Mouse (Mus musculus) stomach, embryonic 15.5 days (tissue): ENCODE results near the gene Nolc1. TPM values are rescaled to one million over a fixed set of nuclear protein-coding genes. Genes with fewer than 3 reads are reported as not detected.
A peak's percentile ranks its signal among the peaks of the same experiment; 100 is the strongest.

Experiments
- ATAC-seq: fragments of 200-750 bp; cut with Nextera tagmentation; 2 replicates; pipeline ENCODE4 v1.8.0; 2017; ENCODE audit warnings: low read depth, moderate number of reproducible peaks, moderate TSS enrichment; ENCODE audit not compliant: insufficient read depth, low FRiP score
- H3K27ac ChIP-seq: fragments of 300-500 bp; sonication (generic); 2 replicates; pipeline ENCODE4 v1.5.1; 2015; ENCODE audit warnings: mild to moderate bottlenecking, inconsistent platforms
- H3K27me3 ChIP-seq: fragments of 300-500 bp; sonication (generic); replicated peaks from 2 replicates; pipeline ENCODE4 v1.6.1; 2015; ENCODE audit warnings: inconsistent platforms
- H3K36me3 ChIP-seq: fragments of 300-500 bp; sonication (generic); 2 replicates; pipeline ENCODE4 v1.6.1; 2015; ENCODE audit warnings: inconsistent platforms
- H3K4me1 ChIP-seq: fragments of 300-500 bp; sonication (generic); 2 replicates; pipeline ENCODE4 v1.6.1; 2015; ENCODE audit warnings: inconsistent platforms
- H3K4me2 ChIP-seq: fragments of 300-500 bp; sonication (generic); 2 replicates; pipeline ENCODE4 v1.6.1; 2015; ENCODE audit warnings: mild to moderate bottlenecking, inconsistent platforms
- H3K4me3 ChIP-seq: fragments of 300-500 bp; sonication (generic); replicated peaks from 2 replicates; pipeline ENCODE4 v1.5.1; 2015; ENCODE audit warnings: inconsistent platforms
- H3K9ac ChIP-seq: fragments of 300-500 bp; sonication (generic); 2 replicates; pipeline ENCODE4 v1.6.1; 2015; ENCODE audit warnings: inconsistent platforms
- H3K9me3 ChIP-seq: fragments of 300-500 bp; sonication (generic); 2 replicates; pipeline ENCODE4 v1.6.1; 2016; ENCODE audit warnings: inconsistent platforms
- WGBS: fragments of 180-500 bp; shearing (Covaris S2); methylation state at CpG from one replicate; pipeline ENCODE4 v1.1.7; 2015; 5-methylcytosine and 5-hydroxymethylcytosine counted together
- polyA plus RNA-seq: library from polyadenylated mRNA; unstranded; fragments of >200 nt; fragmentation: Nextera tagmentation; extraction: Ambion mirVana; gene quantifications from 2 replicates; pipeline ENCODE4 v1.2.1, GENCODE M21; 2015

The Nolc1 gene
- polyA plus RNA-seq, 1 experiment from 2014 or later = 79.3 TPM

- H3K27me3 ChIP-seq = no peaks in the 10 kb centered on the region
- H3K4me1 ChIP-seq = peaks cover 47% of the 10 kb centered on the region
- H3K9me3 ChIP-seq = no peaks in the 10 kb centered on the region
- peak within 1 kb of the TSS; percentile 95 for H3K4me3 ChIP-seq
- peak within 1 kb of the TSS; percentile 90 for H3K4me2 ChIP-seq
- H3K36me3 ChIP-seq = no peaks in the 10 kb centered on the region
- under 1% methylated on average over 83 of the region's 84 CpGs for WGBS
- H3K27ac ChIP-seq = peak within 1 kb of the TSS; percentile 99
- peak; percentile 79 for ATAC-seq
- peak within 1 kb of the TSS; percentile 97 for H3K9ac ChIP-seq
Measured at GRCm38 (mm10) chr19:46044993-46045695, 30.5 kb upstream of the Nolc1 start, which contains the start of gene Ldb1. Gene Ldb1 (minus strand): TSS chr19:46045214.

GRCm38 (mm10) chr19:46045696-46046311 lies 29.9 kb upstream of the Nolc1 start:
- peaks cover 42% of the 10 kb centered on the region for H3K4me1 ChIP-seq

GRCm38 (mm10) chr19:46046621-46047025 lies 29.0 kb upstream of the Nolc1 start:
- H3K4me3 ChIP-seq = no peak overlapping the region
- no peak for ATAC-seq
- no peaks in the 10 kb centered on the region for H3K36me3 ChIP-seq
- H3K27me3 ChIP-seq = no peaks in the 10 kb centered on the region
- H3K9me3 ChIP-seq = no peaks in the 10 kb centered on the region
- no peak overlapping the region for H3K9ac ChIP-seq
- peaks cover 34% of the 10 kb centered on the region for H3K4me1 ChIP-seq
- H3K4me2 ChIP-seq = peak overlapping the region; percentile 90
- peak overlapping the region; percentile 99 for H3K27ac ChIP-seq
- 5% methylated on average over 10 of the region's 10 CpGs for WGBS

More at GRCm38 (mm10) chr19:46045696-46046311, 29.9 kb upstream of the Nolc1 start:
- Histone ChIP-seq H3K27me3 (no peaks in the 10 kb centered on the region), H3K4me2 (peak overlapping the region; percentile 90), H3K4me3 (peak overlapping the region; percentile 95), H3K9ac (peak overlapping the region; percentile 97), H3K9me3 (no peaks in the 10 kb centered on the region), H3K36me3 (no peaks in the 10 kb centered on the region), H3K27ac (peak overlapping the region; percentile 99)
- WGBS = 0% methylated on average over 7 of the region's 7 CpGs
- peak; percentile 57 for ATAC-seq

- no peak for ATAC-seq
- Histone ChIP-seq H3K4me1 (peaks cover 26% of the 10 kb centered on the region), H3K36me3 (no peaks in the 10 kb centered on the region), H3K4me3 (no peak overlapping the region), H3K27ac (no peak overlapping the region), H3K9ac (no peak overlapping the region), H3K9me3 (no peaks in the 10 kb centered on the region), H3K27me3 (no peaks in the 10 kb centered on the region), H3K4me2 (no peak overlapping the region)
- WGBS = 66% methylated on average over 2 of the region's 2 CpGs
Measured at GRCm38 (mm10) chr19:46047426-46047825, 28.2 kb upstream of the Nolc1 start.

DNA sequence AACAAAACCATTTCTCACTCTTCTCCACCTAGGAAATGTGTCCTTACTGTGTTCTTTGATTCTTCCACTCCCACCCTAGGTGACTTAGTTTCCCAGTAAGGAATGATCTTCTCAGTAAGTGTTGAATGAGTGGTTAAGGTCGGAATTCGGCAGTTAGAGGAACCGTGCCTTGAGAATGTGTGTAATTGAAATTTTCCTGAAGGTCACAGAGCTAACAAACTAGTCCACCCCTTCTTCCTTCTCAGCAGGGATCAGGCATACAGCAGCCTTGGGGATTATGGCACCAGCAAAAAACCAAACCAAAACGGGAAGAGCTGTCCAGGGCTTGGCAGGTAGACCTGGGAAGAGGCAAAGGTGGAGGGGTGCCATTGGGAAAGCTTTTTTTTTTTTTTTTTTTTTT lies 26.5 kb upstream of the Nolc1 start:
- WGBS = 68% methylated on average over 4 of the region's 4 CpGs
- Histone ChIP-seq H3K27ac (no peak overlapping the region), H3K4me3 (no peak overlapping the region), H3K4me1 (peaks cover 14% of the 10 kb centered on the region), H3K9me3 (no peaks in the 10 kb centered on the region), H3K4me2 (no peak overlapping the region), H3K9ac (no peak overlapping the region), H3K36me3 (no peaks in the 10 kb centered on the region), H3K27me3 (no peaks in the 10 kb centered on the region)
- ATAC-seq = no peak

DNA sequence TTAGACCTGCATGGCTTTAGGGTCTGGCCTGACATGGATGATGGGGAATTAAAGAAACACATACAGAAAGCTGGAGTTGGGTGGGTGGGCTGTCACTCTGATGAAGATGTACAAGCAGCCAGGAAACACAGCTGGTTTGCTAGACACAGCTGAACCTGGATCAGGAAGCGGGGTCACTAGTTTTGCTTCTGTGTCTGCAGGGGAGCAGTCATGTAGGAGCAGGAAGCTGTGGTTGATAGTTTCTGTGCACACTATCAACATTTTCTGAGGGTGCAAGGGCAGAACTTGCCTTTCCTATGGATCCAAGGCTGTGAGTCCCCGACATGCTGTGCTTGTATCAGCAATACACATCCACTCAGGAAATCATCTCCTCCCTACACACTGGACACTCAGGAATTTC lies 25.2 kb upstream of the Nolc1 start:
- no peak for ATAC-seq

GRCm38 (mm10) chr19:46055752-46056387 lies 19.8 kb upstream of the Nolc1 start:
- ATAC-seq = peak; percentile 65
- Histone ChIP-seq H3K9me3 (no peaks in the 10 kb centered on the region), H3K4me2 (peak overlapping the region; percentile 72), H3K4me1 (peaks cover 15% of the 10 kb centered on the region; the same call in 1 of the 2 replicates), H3K9ac (no peak overlapping the region), H3K4me3 (peak overlapping the region; percentile 99), H3K27ac (peak overlapping the region; percentile 98), H3K27me3 (no peaks in the 10 kb centered on the region), H3K36me3 (no peaks in the 10 kb centered on the region; the same call in 1 of the 2 replicates)
- WGBS = 1% methylated on average over 11 of the region's 11 CpGs

More for the DNA sequence above, 25.2 kb upstream of the Nolc1 start:
- Histone ChIP-seq H3K4me1 (peaks cover 14% of the 10 kb centered on the region), H3K9me3 (no peaks in the 10 kb centered on the region), H3K4me3 (no peak overlapping the region), H3K27ac (no peak overlapping the region), H3K27me3 (no peaks in the 10 kb centered on the region), H3K36me3 (no peaks in the 10 kb centered on the region), H3K4me2 (no peak overlapping the region), H3K9ac (no peak overlapping the region)
- WGBS = 58% methylated on average over 2 of the region's 2 CpGs

DNA sequence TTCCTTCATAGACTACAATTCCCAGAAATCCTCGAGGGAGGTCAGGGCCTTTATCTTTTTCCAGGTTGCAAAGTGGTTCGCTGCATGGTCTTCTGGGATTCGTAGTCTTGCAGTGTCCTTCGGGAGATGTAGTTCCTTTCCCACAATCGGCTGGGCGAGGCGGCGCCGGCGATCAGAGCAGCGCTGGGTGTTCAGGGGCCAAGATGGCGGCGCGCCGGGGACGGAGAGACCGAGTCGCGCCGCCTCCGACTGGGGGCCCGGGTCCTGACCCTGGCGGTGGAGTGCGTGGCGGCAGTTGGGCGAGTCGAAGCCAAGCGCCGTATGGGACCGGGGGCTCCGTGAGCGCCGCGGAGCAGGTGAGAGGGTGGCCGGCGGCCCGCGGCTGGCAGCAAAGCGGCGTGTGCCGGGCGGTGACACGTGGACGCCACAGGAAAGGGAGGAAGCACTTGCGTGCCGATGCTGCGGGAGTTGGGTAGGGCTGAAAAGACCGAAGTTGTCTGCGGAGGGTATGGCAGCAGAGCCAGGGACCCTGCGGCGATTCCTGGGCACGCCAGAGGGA lies 19.2 kb upstream of the Nolc1 start:
- Histone ChIP-seq H3K27me3 (no peaks in the 10 kb centered on the region), H3K36me3 (no peaks in the 10 kb centered on the region; the same call in 1 of the 2 replicates), H3K9ac (peak overlapping the region; percentile 89), H3K9me3 (no peaks in the 10 kb centered on the region), H3K4me2 (peak overlapping the region; percentile 72), H3K4me1 (peaks cover 15% of the 10 kb centered on the region; the same call in 1 of the 2 replicates), H3K4me3 (peak overlapping the region; percentile 99), H3K27ac (peak overlapping the region; percentile 98)
- ATAC-seq = peak; percentile 94
- WGBS = under 1% methylated on average over 52 of the region's 52 CpGs

DNA sequence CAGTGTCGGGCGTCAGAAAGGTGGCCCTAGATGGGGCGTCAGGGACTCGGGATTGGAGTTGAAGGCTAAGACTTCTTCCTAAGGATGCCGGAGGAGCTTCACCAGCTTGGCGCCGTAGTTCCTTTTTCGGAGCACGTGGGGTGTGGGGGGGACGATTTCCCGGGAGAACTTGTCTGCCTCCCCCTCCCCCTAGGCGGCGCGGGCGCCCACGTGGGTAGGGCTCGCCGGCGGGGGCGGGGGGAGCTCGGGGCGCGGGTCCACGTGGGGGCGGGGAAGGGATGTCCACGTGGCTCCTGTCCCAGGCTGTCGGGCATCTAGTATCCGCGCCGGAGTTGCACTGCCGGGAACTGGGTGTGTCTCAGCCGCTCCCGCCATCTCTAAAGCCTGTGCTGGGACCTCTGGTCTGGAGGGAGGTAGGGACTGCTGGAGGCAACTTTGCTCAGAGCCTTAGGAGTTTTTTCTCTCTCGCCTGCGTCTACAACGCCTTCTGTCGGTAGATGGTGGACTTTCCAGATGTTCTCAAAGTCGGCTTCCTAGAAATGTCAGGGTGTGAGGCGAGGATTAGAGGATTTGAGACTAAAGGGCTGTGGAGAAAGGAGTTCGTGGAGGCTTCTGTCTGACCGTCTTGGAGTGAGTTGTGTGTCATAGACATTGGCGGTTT lies 18.6 kb upstream of the Nolc1 start:
- Histone ChIP-seq H3K4me1 (peaks cover 15% of the 10 kb centered on the region; the same call in 1 of the 2 replicates), H3K9me3 (no peaks in the 10 kb centered on the region), H3K27me3 (no peaks in the 10 kb centered on the region), H3K27ac (peak overlapping the region; percentile 98), H3K4me2 (peak overlapping the region; percentile 72), H3K9ac (peak overlapping the region; percentile 89), H3K36me3 (peaks cover under 1% of the 10 kb centered on the region), H3K4me3 (peak overlapping the region; percentile 99)
- WGBS = under 1% methylated on average over 32 of the region's 42 CpGs
- ATAC-seq = peak; percentile 80

GRCm38 (mm10) chr19:46058466-46058865 lies 17.2 kb upstream of the Nolc1 start:
- Histone ChIP-seq H3K36me3 (peaks cover 15% of the 10 kb centered on the region), H3K4me3 (peak overlapping the region; percentile 99; the same call in 1 of the 2 replicates), H3K9ac (no peak overlapping the region), H3K4me1 (peaks cover 15% of the 10 kb centered on the region; the same call in 1 of the 2 replicates), H3K27ac (no peak overlapping the region), H3K27me3 (no peaks in the 10 kb centered on the region), H3K4me2 (peak overlapping the region; percentile 72; the same call in 1 of the 2 replicates), H3K9me3 (no peaks in the 10 kb centered on the region)
- WGBS = 90% methylated on average over 7 of the region's 7 CpGs
- ATAC-seq = no peak

DNA sequence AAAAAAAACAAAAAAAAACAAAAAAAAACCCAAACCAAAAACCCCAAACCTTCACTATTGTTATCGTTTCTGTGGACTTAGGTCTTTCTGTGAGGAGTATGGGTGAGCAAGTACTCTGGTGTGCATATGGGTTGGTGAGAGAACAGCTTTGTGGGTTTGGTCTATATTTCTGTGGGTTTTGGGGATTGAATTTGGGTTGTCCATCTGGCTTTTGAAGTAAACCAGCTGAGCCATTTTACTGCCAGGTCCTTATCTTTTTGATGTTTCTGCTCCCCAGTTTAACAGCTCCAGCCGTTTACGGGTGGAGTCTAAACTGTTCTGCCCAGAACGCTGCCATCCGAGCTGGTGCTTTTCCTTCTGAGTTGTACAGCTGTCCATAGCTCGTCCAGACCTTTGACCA lies 14.8 kb upstream of the Nolc1 start:
- H3K9ac ChIP-seq = no peak overlapping the region
- 61% methylated on average over 6 of the region's 6 CpGs for WGBS
- H3K27me3 ChIP-seq = no peaks in the 10 kb centered on the region
- peaks cover 37% of the 10 kb centered on the region for H3K36me3 ChIP-seq
- no peak for ATAC-seq
- H3K4me2 ChIP-seq = no peak overlapping the region
- H3K27ac ChIP-seq = no peak overlapping the region
- H3K4me3 ChIP-seq = no peak overlapping the region
- H3K4me1 ChIP-seq = peaks cover 15% of the 10 kb centered on the region; the same call in 1 of the 2 replicates
- H3K9me3 ChIP-seq = no peaks in the 10 kb centered on the region
